Comparison of ENCODE assay signal across 17 mouse cellular contexts in genomic region chr7:49686992-49687391, GRCm38 (mm10). TPM values are rescaled to one million over a fixed set of nuclear protein-coding genes. Genes with fewer than 3 reads are reported as not detected.
DNase-seq lines count a peak whose midpoint lies in the region; ATAC-seq lines count a peak whose summit lies in the region.
"Had no signal": no experiment of that assay in that cellular context is flagged by ENCODE, and none has a peak within 500 bp of the region (broad histone marks: within the 10 kb centered on the region; RNA-seq: fewer than 3 reads in every experiment).

No protein-coding gene starts in this region.

- 0 out of 2 replicates have a peak, but pooled peaks have one; percentile 18 for ATAC-seq in forebrain, embryonic 14.5 days
- ATAC-seq in forebrain, embryonic 16.5 days = no peak
- ATAC-seq in midbrain, embryonic 16.5 days = no peak
- ATAC-seq in embryonic facial prominence, embryonic 11.5 days (replicated peaks; ENCODE audit: insufficient number of reproducible peaks, low FRiP score, low TSS enrichment, low read depth) = peak; percentile 77

- no peak overlapping the region for H3K4me3 ChIP-seq in forebrain, embryonic 14.5 days (ENCODE audit: low read depth, low read length)
- H3K4me3 ChIP-seq in forebrain, embryonic 16.5 days (replicated peaks; ENCODE audit: low read length) = no peak overlapping the region
- H3K4me3 ChIP-seq in midbrain, embryonic 10.5 days = no peak overlapping the region
- no peak overlapping the region for H3K4me3 ChIP-seq in midbrain, embryonic 16.5 days (ENCODE audit: low read depth, low read length)
- H3K4me3 ChIP-seq in embryonic facial prominence, embryonic 11.5 days (ENCODE audit: low read depth, low read length) = no peak overlapping the region
- H3K4me3 ChIP-seq in limb, embryonic 10.5 days = no peak overlapping the region
- H3K4me3 ChIP-seq: liver, embryonic 13.5 days had no signal

- no peak for DNase-seq in forebrain, embryonic 14.5 days (ENCODE audit: low spot score)
- peak; percentile 72 for DNase-seq in midbrain, embryonic 10.5 days (ENCODE audit: low spot score)
- DNase-seq in embryonic facial prominence, embryonic 11.5 days (ENCODE audit: low spot score) = no peak
- DNase-seq in retina, embryonic 14.5 days (ENCODE audit: low spot score) = peak; percentile 62
- DNase-seq in c-Kit-positive CD71-positive TER-119-positive erythroid progenitor cells, embryonic 14.5 days (ENCODE audit: low spot score) = no peak
- DNase-seq in limb, embryonic 10.5 days (ENCODE audit: low spot score) = no peak
- DNase-seq: cerebellum, adult 11 months; cerebellum, postnatal 25 days; kidney, adult 18-20 months; kidney, postnatal 4 days; layer of hippocampus, postnatal 36 days; left cerebral cortex, postnatal 4 days; liver, embryonic 13.5 days had no signal

- no peak overlapping the region for H3K27ac ChIP-seq in forebrain, embryonic 14.5 days (ENCODE audit: low read depth, low read length)
- H3K27ac ChIP-seq in forebrain, embryonic 16.5 days (ENCODE audit: low read length) = no peak overlapping the region
- no peak overlapping the region for H3K27ac ChIP-seq in midbrain, embryonic 10.5 days (replicated peaks)
- no peak overlapping the region for H3K27ac ChIP-seq in midbrain, embryonic 16.5 days (ENCODE audit: low read length)
- no peak overlapping the region for H3K27ac ChIP-seq in embryonic facial prominence, embryonic 11.5 days (replicated peaks; ENCODE audit: low read depth, low read length)
- no peak overlapping the region for H3K27ac ChIP-seq in limb, embryonic 10.5 days
- H3K27ac ChIP-seq: liver, embryonic 13.5 days had no signal

- H3K27me3 ChIP-seq in forebrain, embryonic 14.5 days (replicated peaks; ENCODE audit: control insufficient read depth, insufficient read depth, low read length) = peaks cover 80% of the 10 kb centered on the region
- H3K27me3 ChIP-seq in forebrain, embryonic 16.5 days (replicated peaks; ENCODE audit: control insufficient read depth, insufficient read depth, low read length) = peaks cover 78% of the 10 kb centered on the region
- H3K27me3 ChIP-seq in midbrain, embryonic 10.5 days (ENCODE audit: low read depth, poor library complexity, severe bottlenecking) = peaks cover 94% of the 10 kb centered on the region
- peaks cover 68% of the 10 kb centered on the region for H3K27me3 ChIP-seq in midbrain, embryonic 16.5 days (ENCODE audit: control insufficient read depth, insufficient read depth, low read depth, low read length)
- H3K27me3 ChIP-seq in embryonic facial prominence, embryonic 11.5 days (ENCODE audit: control insufficient read depth, insufficient read depth, low read length) = peaks cover 31% of the 10 kb centered on the region
- H3K27me3 ChIP-seq in limb, embryonic 10.5 days (ENCODE audit: low read depth, poor library complexity, severe bottlenecking) = peaks cover 83% of the 10 kb centered on the region

- WGBS in forebrain, embryonic 14.5 days = 13% methylated on average over 11 of the region's 11 CpGs
- WGBS in forebrain, embryonic 16.5 days = 12% methylated on average over 11 of the region's 11 CpGs
- WGBS in midbrain, embryonic 10.5 days = 8% methylated on average over 11 of the region's 11 CpGs
- 4% methylated on average over 11 of the region's 11 CpGs for WGBS in midbrain, embryonic 16.5 days
- 20% methylated on average over 11 of the region's 11 CpGs for WGBS in embryonic facial prominence, embryonic 11.5 days
- 49% methylated on average over 11 of the region's 11 CpGs for WGBS in limb, embryonic 10.5 days

- H3K36me3 ChIP-seq in forebrain, embryonic 14.5 days (ENCODE audit: control insufficient read depth, insufficient read depth, low read length) = no peaks in the 10 kb centered on the region
- no peaks in the 10 kb centered on the region for H3K36me3 ChIP-seq in forebrain, embryonic 16.5 days (ENCODE audit: control insufficient read depth, insufficient read depth)
- no peaks in the 10 kb centered on the region for H3K36me3 ChIP-seq in midbrain, embryonic 10.5 days
- no peaks in the 10 kb centered on the region for H3K36me3 ChIP-seq in midbrain, embryonic 16.5 days (ENCODE audit: control insufficient read depth, insufficient read depth, low read length)
- H3K36me3 ChIP-seq in embryonic facial prominence, embryonic 11.5 days (replicated peaks; ENCODE audit: control insufficient read depth, insufficient read depth, low read depth, low read length) = no peaks in the 10 kb centered on the region
- no peaks in the 10 kb centered on the region for H3K36me3 ChIP-seq in limb, embryonic 10.5 days
- H3K36me3 ChIP-seq: liver, embryonic 13.5 days had no signal

- no peak overlapping the region for H3K9ac ChIP-seq in forebrain, embryonic 14.5 days (ENCODE audit: low read length)
- no peak overlapping the region for H3K9ac ChIP-seq in forebrain, embryonic 16.5 days (replicated peaks; ENCODE audit: low read depth, low read length)
- H3K9ac ChIP-seq in midbrain, embryonic 16.5 days (ENCODE audit: low read depth, low read length) = no peak overlapping the region
- no peak overlapping the region for H3K9ac ChIP-seq in embryonic facial prominence, embryonic 11.5 days (replicated peaks; ENCODE audit: low read length)
- H3K9ac ChIP-seq: liver, embryonic 13.5 days had no signal

- H3K4me2 ChIP-seq in forebrain, embryonic 14.5 days (ENCODE audit: low read length) = no peak overlapping the region
- no peak overlapping the region for H3K4me2 ChIP-seq in forebrain, embryonic 16.5 days (ENCODE audit: low read length)
- H3K4me2 ChIP-seq in midbrain, embryonic 16.5 days (ENCODE audit: low read length) = no peak overlapping the region
- no peak overlapping the region for H3K4me2 ChIP-seq in embryonic facial prominence, embryonic 11.5 days (ENCODE audit: low read depth, low read length)
- H3K4me2 ChIP-seq: heart, embryonic 11.5 days; liver, embryonic 13.5 days had no signal

- no peaks in the 10 kb centered on the region for H3K9me3 ChIP-seq in forebrain, embryonic 14.5 days (replicated peaks; ENCODE audit: control insufficient read depth, low read length)
- no peaks in the 10 kb centered on the region for H3K9me3 ChIP-seq in forebrain, embryonic 16.5 days (ENCODE audit: control insufficient read depth, low read length)
- H3K9me3 ChIP-seq in midbrain, embryonic 10.5 days (replicated peaks) = no peaks in the 10 kb centered on the region
- H3K9me3 ChIP-seq in midbrain, embryonic 16.5 days (replicated peaks; ENCODE audit: control insufficient read depth, low read length, poor library complexity, severe bottlenecking) = no peaks in the 10 kb centered on the region
- H3K9me3 ChIP-seq in embryonic facial prominence, embryonic 11.5 days (replicated peaks; ENCODE audit: control insufficient read depth, low read length) = no peaks in the 10 kb centered on the region
- H3K9me3 ChIP-seq in limb, embryonic 10.5 days (replicated peaks) = no peaks in the 10 kb centered on the region
- H3K9me3 ChIP-seq: liver, embryonic 13.5 days had no signal

- no peaks in the 10 kb centered on the region for H3K4me1 ChIP-seq in forebrain, embryonic 14.5 days (ENCODE audit: control insufficient read depth, insufficient read depth, low read length)
- H3K4me1 ChIP-seq in forebrain, embryonic 16.5 days (replicated peaks; ENCODE audit: control insufficient read depth, insufficient read depth, low read length) = no peaks in the 10 kb centered on the region
- H3K4me1 ChIP-seq in midbrain, embryonic 10.5 days = peaks cover 48% of the 10 kb centered on the region
- no peaks in the 10 kb centered on the region; the same call in 1 of the 2 replicates for H3K4me1 ChIP-seq in midbrain, embryonic 16.5 days (ENCODE audit: control insufficient read depth, insufficient read depth, low read length)
- peaks cover 3% of the 10 kb centered on the region; the same call in 1 of the 2 replicates for H3K4me1 ChIP-seq in embryonic facial prominence, embryonic 11.5 days (ENCODE audit: control insufficient read depth, insufficient read depth, low read length)
- peaks cover 12% of the 10 kb centered on the region for H3K4me1 ChIP-seq in limb, embryonic 10.5 days
- H3K4me1 ChIP-seq: liver, embryonic 13.5 days had no signal

RNA-seq across cellular contexts. Expression of gene Dbx1, which starts 50.3 kb away (rescaled TPM):
- 3.2 and 3.8 TPM in 2 replicates for polyA plus RNA-seq in forebrain, embryonic 14.5 days (2014; fragmentation: Nextera tagmentation; extraction: Ambion mirVana)
- polyA plus RNA-seq in forebrain, embryonic 16.5 days (2015; fragmentation: Nextera tagmentation; extraction: Ambion mirVana) = 0.54 and 0.83 TPM in 2 replicates
- 168 and 188 TPM in 2 replicates for polyA plus RNA-seq in midbrain, embryonic 10.5 days (2016; fragmentation: Nextera tagmentation; extraction: Ambion mirVana)
- 13.4 and 18.5 TPM in 2 replicates for polyA plus RNA-seq in midbrain, embryonic 16.5 days (2015; fragmentation: Nextera tagmentation; extraction: Ambion mirVana)
- polyA plus RNA-seq in embryonic facial prominence, embryonic 11.5 days (2014; fragmentation: Nextera tagmentation; extraction: Ambion mirVana) = 4.3 and 7.6 TPM in 2 replicates
- not detected in 2 replicates for polyA plus RNA-seq in limb, embryonic 10.5 days (2016; fragmentation: Nextera tagmentation; extraction: Ambion mirVana)
- polyA plus RNA-seq: frontal cortex, adult 2 months; heart, embryonic 11.5 days had no signal

Comparison
In these comparisons a context has a peak if more than half of its experiments do, and no peak if none do; other contexts are left out.
1. ATAC-seq: peak in forebrain, embryonic 14.5 days (single experiment) and embryonic facial prominence, embryonic 11.5 days (single experiment); none in forebrain, embryonic 16.5 days (single experiment) and midbrain, embryonic 16.5 days (single experiment).
2. DNase-seq: peak in midbrain, embryonic 10.5 days (single experiment) and retina, embryonic 14.5 days (single experiment); none in forebrain, embryonic 14.5 days (single experiment), embryonic facial prominence, embryonic 11.5 days (single experiment), c-Kit-positive CD71-positive TER-119-positive erythroid progenitor cells, embryonic 14.5 days (single experiment) and limb, embryonic 10.5 days (single experiment).